Mouse (Mus musculus) erythroid progenitor cell, adult 5-6 weeks (primary cell): ENCODE data around the gene Phrf1. TPM values are rescaled to one million over a fixed set of nuclear protein-coding genes. Genes with fewer than 3 reads are reported as not detected.
"Not testable (repeated sequence)": the region's sequence is repeated elsewhere in the genome, so short reads cannot be mapped to it uniquely, and the experiment has no call there.

Experiments
- ATAC-seq: replicated peaks from 2 replicates; pipeline ENCODE4 v1.8.0; 2016; ENCODE audit warnings: moderate number of reproducible peaks, mild to moderate bottlenecking, moderate TSS enrichment, inconsistent platforms; ENCODE audit not compliant: poor library complexity, low FRiP score, severe bottlenecking
- total RNA-seq, 2 experiments: library from RNA; stranded (forward) in 1 of 2; stranded (reverse) in 1 of 2; fragments of 150-400 nt in 1 of 2; fragments of 186-747, 209-891 nt in 1 of 2; gene quantifications; 2 replicates each; pipeline versions ENCODE4 v1.2.3 to v1.2.4; 2015 to 2017; ENCODE audit warnings: low replicate concordance in 2 of 2

The Phrf1 gene
- total RNA-seq, 2 experiments from 2014 or later, result 63.5 to 80.1 TPM

DNA sequence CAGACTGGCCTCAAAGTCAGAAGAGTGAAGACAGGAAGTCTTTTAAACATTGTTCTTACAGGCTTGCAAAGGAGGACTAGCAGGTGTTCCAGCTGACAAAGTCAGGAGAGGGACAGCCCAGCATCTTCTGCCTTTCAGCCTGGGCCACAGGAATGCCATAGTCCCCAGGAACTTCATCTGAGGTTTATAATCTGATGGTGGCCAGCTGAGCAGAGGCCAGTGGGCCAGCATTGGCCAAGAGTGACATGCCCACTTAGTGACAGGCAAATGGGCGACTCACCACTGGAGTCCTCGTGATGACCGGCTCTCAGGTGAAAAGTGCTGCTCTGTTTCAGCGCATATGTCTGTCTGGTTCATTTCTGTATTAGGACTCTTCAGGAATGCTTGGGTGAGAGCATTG is 2.0 kb downstream of the Phrf1 start:
- ATAC-seq, result no peak

- no peak for ATAC-seq
These were observed 2.5 kb downstream of the Phrf1 start for GRCm38 (mm10) chr7:141231111-141231510.

GRCm38 (mm10) chr7:141231551-141231950 is 3.0 kb downstream of the Phrf1 start:
- ATAC-seq, result no peak

GRCm38 (mm10) chr7:141250486-141250885 is 21.9 kb downstream of the Phrf1 start:
- ATAC-seq, result not testable (repeated sequence)

GRCm38 (mm10) chr7:141256159-141256558 is 27.6 kb downstream of the Phrf1 start:
- no peak for ATAC-seq

DNA sequence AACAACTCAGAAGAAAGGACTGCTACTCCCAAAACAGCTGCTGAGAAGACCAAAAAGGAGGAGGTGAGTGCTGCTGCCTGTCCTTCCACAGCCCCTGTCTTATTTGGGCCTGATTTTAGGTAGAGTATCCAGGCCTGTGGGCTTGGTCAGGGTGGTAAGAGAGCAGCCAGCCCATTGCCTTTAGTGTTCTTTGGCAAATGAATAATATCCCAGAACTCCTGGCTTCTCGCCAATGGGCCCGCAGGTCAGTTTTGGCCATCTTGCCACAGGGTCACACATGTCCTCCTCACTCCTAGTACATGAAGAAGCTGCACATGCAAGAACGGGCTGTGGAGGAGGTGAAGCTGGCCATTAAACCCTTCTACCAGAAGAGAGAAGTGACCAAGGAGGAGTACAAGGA is 32.9 kb downstream of the Phrf1 start:
- ATAC-seq, result no peak

GRCm38 (mm10) chr7:141263640-141264039 is 35.1 kb downstream of the Phrf1 start:
- no peak for ATAC-seq

DNA sequence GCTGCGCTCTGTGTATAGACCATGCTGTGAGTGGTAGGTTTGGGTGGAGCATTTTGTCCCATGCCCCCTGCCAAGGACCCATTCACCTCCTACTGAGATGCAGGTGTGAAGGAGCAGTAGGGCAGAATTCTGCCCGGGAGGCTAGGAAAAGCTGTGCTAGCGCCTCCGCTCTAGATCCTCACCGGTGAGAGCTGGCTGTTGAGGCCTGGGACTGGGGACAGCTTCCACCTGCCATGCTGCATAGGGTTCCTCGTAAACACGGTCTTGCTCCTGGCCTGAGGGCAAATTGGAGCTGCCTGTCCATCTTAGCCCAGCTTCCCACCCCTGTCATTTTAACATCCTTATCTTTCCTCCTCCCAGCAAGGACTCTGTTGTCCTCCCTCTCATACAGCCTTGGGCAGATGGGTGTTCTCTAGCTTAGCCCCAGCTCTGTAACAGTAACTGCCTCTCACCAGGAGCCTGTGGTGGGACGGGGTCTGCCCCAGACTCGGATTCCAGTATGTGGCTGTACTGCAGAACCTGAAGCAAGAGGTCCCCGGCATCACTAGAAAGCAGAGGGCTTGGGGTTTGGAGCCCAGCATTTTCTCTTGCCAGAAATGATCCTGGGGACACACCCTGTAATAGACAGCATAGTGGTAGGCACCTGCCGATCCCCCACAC is 35.6 kb downstream of the Phrf1 start:
- ATAC-seq, result no peak

- ATAC-seq, result peak; percentile 70
These were observed 36.3 kb downstream of the Phrf1 start for GRCm38 (mm10) chr7:141264761-141265410.

DNA sequence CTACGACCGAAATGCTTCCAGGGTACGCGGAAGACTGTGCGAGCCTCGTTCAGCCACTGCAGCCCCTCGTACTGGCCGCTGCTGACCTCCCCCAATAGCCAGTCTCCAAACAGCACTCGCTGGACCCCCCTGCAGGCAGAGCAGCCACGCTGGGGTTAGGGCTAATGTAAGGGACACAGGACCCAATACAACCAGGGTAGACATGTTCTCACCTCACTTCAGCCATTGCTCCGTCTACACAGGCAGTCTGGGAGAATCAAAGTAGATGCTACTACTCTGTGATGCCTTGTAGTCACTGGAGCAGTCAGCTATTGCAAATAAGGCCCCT is 36.8 kb downstream of the Phrf1 start:
- ATAC-seq, result peak; percentile 18

GRCm38 (mm10) chr7:141265739-141266561 is 37.4 kb downstream of the Phrf1 start, which contains the start of gene Irf7:
TSS of gene Irf7 (minus strand) at chr7:141266481.
- ATAC-seq, result peak; percentile 82

DNA sequence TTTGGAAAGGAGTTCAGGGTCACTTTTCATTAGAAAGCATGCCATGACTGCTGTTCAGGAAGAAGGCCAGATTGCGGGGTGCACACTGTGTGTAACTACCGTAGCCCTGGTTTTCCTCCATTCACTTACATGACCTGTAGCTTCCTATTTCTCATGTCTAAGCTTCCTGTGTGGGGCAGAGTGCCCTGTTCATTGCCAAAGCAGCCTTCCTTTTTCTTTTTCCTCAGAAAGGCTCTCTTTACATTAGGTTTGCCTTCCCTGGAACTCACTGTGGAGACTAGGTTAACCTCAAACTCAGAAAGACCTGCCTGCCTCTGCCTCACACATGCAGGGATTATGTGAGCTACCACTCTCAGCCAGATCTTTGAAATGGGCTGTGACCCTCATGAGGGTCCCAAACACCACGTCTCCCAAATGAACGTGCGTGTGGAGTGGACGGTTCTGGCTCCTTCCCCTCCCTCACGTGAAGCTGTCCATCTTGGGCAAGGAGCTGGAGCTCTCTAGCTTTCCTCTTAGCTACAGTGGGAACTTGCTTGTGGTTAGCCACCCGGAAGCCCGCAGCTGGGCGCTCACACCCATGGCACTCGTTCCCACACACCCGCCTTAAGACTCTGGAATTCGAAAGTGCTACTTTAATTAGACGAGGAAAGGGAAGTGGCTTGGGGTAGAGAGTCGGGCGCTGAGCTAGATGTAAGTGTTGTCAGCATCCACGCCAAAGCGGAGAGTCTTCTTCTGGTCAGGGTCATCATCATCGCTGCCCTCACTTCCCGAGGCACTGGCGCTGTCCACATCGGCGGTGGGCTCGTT is 40.1 kb downstream of the Phrf1 start:
- no peak for ATAC-seq

- ATAC-seq, result no peak
These were observed 40.6 kb downstream of the Phrf1 start for GRCm38 (mm10) chr7:141269273-141269545.

GRCm38 (mm10) chr7:141270631-141271030 is 42.0 kb downstream of the Phrf1 start:
- ATAC-seq, result no peak

GRCm38 (mm10) chr7:141275356-141275755 is 46.8 kb downstream of the Phrf1 start:
- no peak for ATAC-seq

DNA sequence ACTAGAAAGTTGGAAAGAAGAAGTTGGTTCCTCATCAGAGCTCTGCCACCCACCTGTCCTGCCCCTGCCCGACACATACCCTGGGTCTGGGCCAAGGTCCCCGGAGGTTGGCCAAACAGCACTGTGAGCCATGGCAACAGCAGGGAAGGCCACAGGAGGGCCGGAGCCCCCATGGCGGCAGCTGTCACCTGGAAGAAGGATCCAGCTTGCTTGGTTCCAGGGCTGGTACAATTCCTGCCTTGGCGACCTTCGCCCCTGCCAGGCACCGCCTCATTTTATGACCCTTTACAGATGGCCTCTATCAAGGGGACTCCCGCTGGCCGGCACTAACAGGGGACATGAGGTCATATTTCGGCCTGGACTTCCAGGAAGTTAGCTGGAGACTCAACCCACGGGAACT is 48.0 kb downstream of the Phrf1 start, which contains the start of gene Cdhr5:
TSS of gene Cdhr5 (minus strand) at position 241 of the 400 bp plus-strand sequence.
- ATAC-seq, result no peak

DNA sequence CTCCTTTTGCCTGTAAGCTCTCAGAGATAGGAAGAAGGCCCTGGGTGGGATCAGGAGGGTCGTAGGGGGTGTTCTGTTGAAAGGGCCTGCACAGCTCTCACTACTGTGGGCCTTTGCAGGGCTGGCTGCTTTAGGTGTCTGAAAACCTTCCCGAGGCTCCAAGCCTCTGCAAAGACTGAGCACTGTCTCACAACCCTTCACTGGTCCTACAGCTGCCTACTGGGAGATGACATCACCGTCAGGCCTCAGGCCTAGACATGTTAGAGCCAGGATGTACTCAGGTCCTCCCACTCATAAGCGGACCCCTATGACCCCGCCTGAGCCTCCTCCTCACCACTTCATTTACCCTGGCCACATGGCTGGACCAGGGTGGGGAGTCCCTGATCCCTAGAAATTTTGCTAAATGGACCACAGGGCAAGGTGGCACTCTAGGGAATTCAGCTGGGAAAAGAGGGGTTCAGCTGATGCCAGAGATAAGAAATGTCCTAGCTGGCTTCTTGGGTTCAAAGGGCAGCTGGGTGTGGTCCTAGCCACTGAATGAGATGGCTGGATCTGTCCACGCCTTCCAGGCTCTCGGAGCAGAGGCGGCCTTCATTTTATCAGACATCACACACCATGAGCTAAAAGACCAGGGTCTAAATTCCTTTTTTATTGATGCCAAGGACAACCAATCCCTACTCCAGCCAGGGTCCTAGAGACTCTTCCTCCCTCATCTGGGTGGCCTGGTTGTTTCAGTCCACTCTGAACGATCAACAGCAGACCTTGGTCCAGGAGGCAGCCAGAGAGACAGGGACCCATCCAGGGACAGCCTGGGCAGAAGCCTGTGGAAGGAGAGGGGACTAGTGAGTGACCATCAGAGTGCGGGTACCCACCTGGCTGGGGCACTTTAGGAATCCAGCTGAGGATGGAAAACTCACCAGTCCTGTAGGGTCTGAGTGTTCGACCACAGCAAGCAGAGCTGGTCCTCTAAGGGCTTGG is 49.4 kb downstream of the Phrf1 start:
- ATAC-seq, result no peak

DNA sequence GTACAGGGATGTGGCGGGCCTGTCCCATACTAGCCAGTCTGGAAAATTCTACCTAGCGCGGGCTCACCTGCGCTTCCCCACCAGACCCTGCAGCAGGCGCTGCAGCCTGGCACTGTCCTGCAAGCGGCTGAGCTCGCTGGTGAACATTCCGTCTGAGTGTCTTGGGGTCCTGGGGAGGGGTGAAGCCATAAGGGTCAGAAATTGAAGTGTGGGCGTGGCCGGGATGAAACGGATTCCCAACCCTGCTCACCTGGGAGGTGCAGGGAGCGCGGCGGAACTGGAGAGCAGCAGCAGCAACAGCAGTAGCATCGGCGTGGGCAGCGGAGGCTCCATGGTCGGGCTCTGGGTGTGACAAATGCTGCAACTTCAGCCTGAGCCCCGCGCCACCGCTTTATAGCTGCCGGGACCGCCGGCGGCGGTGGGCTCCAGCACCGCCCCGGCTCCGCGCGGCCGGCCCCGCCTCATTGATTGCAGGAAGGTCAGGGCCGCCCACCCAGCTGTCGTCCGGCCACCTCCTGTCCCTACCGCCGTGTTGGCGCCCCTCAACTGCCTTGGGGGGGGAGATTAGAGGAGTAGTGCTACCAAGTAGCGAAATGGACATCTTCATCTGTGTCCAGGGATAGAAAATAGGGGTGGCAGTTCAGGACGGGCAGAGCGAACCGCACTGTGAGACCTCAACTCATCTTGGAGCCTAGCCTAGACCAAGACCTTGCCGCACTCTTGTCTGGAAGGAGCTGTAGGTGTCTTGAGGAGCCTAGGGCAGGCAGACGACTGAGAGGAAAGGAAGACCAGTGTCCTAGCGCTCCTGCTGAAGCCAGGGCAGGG is 50.4 kb downstream of the Phrf1 start, which contains the start of gene Sct:
TSS of gene Sct (minus strand) at position 368 of the 825 bp plus-strand sequence.
- ATAC-seq, result no peak
